10 mouse cellular contexts compared by ENCODE assay signal in the genomic region with DNA sequence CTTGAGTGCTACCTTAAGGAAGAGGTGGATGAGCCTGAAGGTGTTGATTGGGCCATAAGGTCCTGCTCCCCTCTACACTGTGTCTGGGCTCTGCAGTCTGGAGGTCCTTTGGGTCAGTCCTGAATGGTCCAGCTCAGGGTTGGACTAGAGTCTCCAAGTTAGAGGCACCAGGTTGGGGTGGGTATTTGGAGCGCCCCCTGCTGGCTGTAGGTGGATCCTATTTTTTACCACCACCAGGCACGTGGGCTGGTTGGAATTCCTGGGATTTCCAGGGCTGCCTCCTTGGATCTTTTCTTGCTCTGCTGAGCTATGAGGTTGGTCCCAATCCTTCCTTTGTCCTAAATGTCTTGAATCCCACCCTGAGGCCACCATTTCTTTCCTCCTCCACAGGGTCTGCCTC. TPM values are rescaled to one million over a fixed set of nuclear protein-coding genes. Genes with fewer than 3 reads are reported as not detected.
DNase-seq lines count a peak whose midpoint lies in the region; ATAC-seq and TF ChIP-seq lines count a peak whose summit lies in the region.
"Had no signal": no experiment of that assay in that cellular context is flagged by ENCODE, and none has a peak within 500 bp of the region (broad histone marks: within the 10 kb centered on the region; RNA-seq: fewer than 3 reads in every experiment).

No protein-coding gene starts in this region.

- H3K27me3 ChIP-seq in MEL (ENCODE audit: control insufficient read depth in 1 of 2, insufficient read depth in 2 of 2, low read length in 2 of 2): no peaks in the 10 kb centered on the region; a peak in 1 of 4 replicates
- no peaks in the 10 kb centered on the region for H3K27me3 ChIP-seq in kidney, postnatal 0 days (ENCODE audit: insufficient read depth, low read length)
- peaks cover 3% of the 10 kb centered on the region; the same call in 1 of the 2 replicates for H3K27me3 ChIP-seq in hindbrain, embryonic 12.5 days

- no peaks in the 10 kb centered on the region for H3K79me2 ChIP-seq in MEL (ENCODE audit: control insufficient read depth, insufficient read depth, low read length, poor library complexity)

- H3K4me1 ChIP-seq in MEL (ENCODE audit: control insufficient read depth in 1 of 2, insufficient read depth in 2 of 2, low read length in 2 of 2): no peaks in the 10 kb centered on the region
- H3K4me1 ChIP-seq in kidney, postnatal 0 days (replicated peaks; ENCODE audit: insufficient read depth, low read length): no peaks in the 10 kb centered on the region
- H3K4me1 ChIP-seq in hindbrain, embryonic 12.5 days: no peaks in the 10 kb centered on the region
- H3K4me1 ChIP-seq: liver, embryonic 13.5 days had no signal

- peak; percentile 64 to 89 (median 79) for TF ChIP-seq CTCF in MEL (IDR thresholded peaks at IDR 0.05 in 2 of 3, conservative IDR thresholded peaks at IDR 0.05 in 1 of 3; ENCODE audit: control insufficient read depth in 1 of 3, insufficient read depth in 1 of 3, low read depth in 2 of 3, low read length in 3 of 3, poor library complexity in 1 of 3, severe bottlenecking in 1 of 3)
- TF ChIP-seq CTCF in kidney, postnatal 0 days (IDR thresholded peaks at IDR 0.05; ENCODE audit: low read depth): peak; percentile 67

- no peaks in the 10 kb centered on the region for H3K9me3 ChIP-seq in MEL (replicated peaks; ENCODE audit: insufficient read depth, low read length)
- H3K9me3 ChIP-seq in kidney, postnatal 0 days (replicated peaks; ENCODE audit: low read length): no peaks in the 10 kb centered on the region
- no peaks in the 10 kb centered on the region for H3K9me3 ChIP-seq in hindbrain, embryonic 12.5 days (replicated peaks)
- H3K9me3 ChIP-seq: liver, embryonic 13.5 days had no signal

- no peak for TF ChIP-seq POLR2A in MEL (IDR thresholded peaks at IDR 0.05; ENCODE audit: control insufficient read depth in 1 of 2, insufficient read depth in 1 of 2, low read depth in 1 of 2, low read length in 2 of 2, poor library complexity in 1 of 2)

- intact Hi-C loops in left cerebral cortex, postnatal 4 days (cut with DNase I): no loop called here
- intact Hi-C loops in left cerebral cortex, postnatal 36 days (cut with DNase I): no loop called here

- H3K4me3 ChIP-seq in MEL (ENCODE audit: control insufficient read depth in 1 of 2, insufficient read depth in 1 of 2, low read depth in 2 of 2, low read length in 2 of 2): peak overlapping the region in 1 of 2 experiments; percentile 4; a peak in 1 of 4 replicates
- H3K4me3 ChIP-seq in kidney, postnatal 0 days (replicated peaks; ENCODE audit: low read depth, low read length): no peak overlapping the region
- H3K4me3 ChIP-seq in hindbrain, embryonic 12.5 days: no peak overlapping the region
- H3K4me3 ChIP-seq: liver, embryonic 13.5 days had no signal

- H3K36me3 ChIP-seq in MEL (ENCODE audit: control insufficient read depth in 1 of 2, insufficient read depth in 2 of 2, low read length in 2 of 2): no peaks in the 10 kb centered on the region
- H3K36me3 ChIP-seq in kidney, postnatal 0 days (ENCODE audit: insufficient read depth, low read length): no peaks in the 10 kb centered on the region
- no peaks in the 10 kb centered on the region for H3K36me3 ChIP-seq in hindbrain, embryonic 12.5 days
- H3K36me3 ChIP-seq: liver, embryonic 13.5 days had no signal

- no peak for ATAC-seq in kidney, postnatal 0 days (replicated peaks; ENCODE audit: low FRiP score, low read depth)
- no peak for ATAC-seq in hindbrain, embryonic 12.5 days (ENCODE audit: low FRiP score)

- WGBS in kidney, postnatal 0 days: 22% methylated on average over 2 of the region's 2 CpGs
- WGBS in hindbrain, embryonic 12.5 days: 6% methylated on average over 2 of the region's 2 CpGs

- H3K4me2 ChIP-seq in kidney, postnatal 0 days (ENCODE audit: low read length): no peak overlapping the region
- H3K4me2 ChIP-seq in hindbrain, embryonic 12.5 days (replicated peaks): no peak overlapping the region
- H3K4me2 ChIP-seq: liver, embryonic 13.5 days had no signal

- peak; percentile 18 for DNase-seq in left cerebral cortex, postnatal 4 days
- no peak for DNase-seq in left cerebral cortex, postnatal 36 days (ENCODE audit: low spot score in 2 of 2)
- peak; percentile 56 for DNase-seq in MEL (ENCODE audit: low read depth, low spot score)
- peak; percentile 32 for DNase-seq in brain, adult 2 months (ENCODE audit: low read depth, low spot score)
- DNase-seq in kidney, postnatal 0 days (ENCODE audit: low spot score): no peak
- peak; percentile 55 for DNase-seq in retina, embryonic 14.5 days (ENCODE audit: low spot score)
- no peak for DNase-seq in right cerebral cortex, postnatal 10 days (ENCODE audit: low spot score in 2 of 2)
- DNase-seq: liver, embryonic 13.5 days had no signal

- H3K9ac ChIP-seq in MEL (ENCODE audit: control insufficient read depth, low read depth, low read length, poor library complexity, severe bottlenecking): no peak overlapping the region
- no peak overlapping the region for H3K9ac ChIP-seq in kidney, postnatal 0 days (ENCODE audit: low read depth, low read length)
- no peak overlapping the region for H3K9ac ChIP-seq in hindbrain, embryonic 12.5 days
- H3K9ac ChIP-seq: liver, embryonic 13.5 days had no signal

- TF ChIP-seq EP300 in MEL (IDR thresholded peaks at IDR 0.05; ENCODE audit: low read depth in 1 of 2, low read length in 2 of 2): no peak

- no peak overlapping the region for H3K27ac ChIP-seq in MEL (ENCODE audit: control insufficient read depth, low read depth, low read length)
- no peak overlapping the region for H3K27ac ChIP-seq in kidney, postnatal 0 days
- H3K27ac ChIP-seq in hindbrain, embryonic 12.5 days: no peak overlapping the region
- H3K27ac ChIP-seq: liver, embryonic 13.5 days had no signal

- no peak; the same call in 1 of the 2 replicates for TF ChIP-seq RAD21 in MEL (IDR thresholded peaks at IDR 0.05; ENCODE audit: low read depth, low read length)

TF ChIP-seq in MEL, 35 proteins besides CTCF, POLR2A, EP300 and RAD21:
- TF ChIP-seq GABPA (IDR thresholded peaks at IDR 0.05; ENCODE audit: low read depth, low read length): no peak
- TF ChIP-seq BHLHE40 (IDR thresholded peaks at IDR 0.05; ENCODE audit: borderline replicate concordance, low read depth, low read length): no peak
- TF ChIP-seq USF1 (IDR thresholded peaks at IDR 0.05; ENCODE audit: low read depth, low read length): peak; percentile 62
- no peak for TF ChIP-seq MAFK (IDR thresholded peaks at IDR 0.05; ENCODE audit: borderline replicate concordance, low read depth, low read length)
- no peak for TF ChIP-seq KAT2A (conservative IDR thresholded peaks at IDR 0.05; ENCODE audit: low read depth, low read length)
- TF ChIP-seq MYC (IDR thresholded peaks at IDR 0.05; ENCODE audit: low read depth, low read length): 0 out of 2 replicates have a peak, but pooled peaks have one; percentile 36
- TF ChIP-seq ZMIZ1 (IDR thresholded peaks at IDR 0.05; ENCODE audit: low read depth, low read length): no peak
- TF ChIP-seq POLR2AphosphoS5 (IDR thresholded peaks at IDR 0.05; ENCODE audit: borderline replicate concordance, low read depth, low read length): no peak
- peak; percentile 50 for TF ChIP-seq SMC3 (IDR thresholded peaks at IDR 0.05; ENCODE audit: low read depth, low read length)
- no peak for TF ChIP-seq CHD2 (IDR thresholded peaks at IDR 0.05; ENCODE audit: low read length)
- TF ChIP-seq MAX (IDR thresholded peaks at IDR 0.05; ENCODE audit: low read length): no peak
- TF ChIP-seq NELFE (IDR thresholded peaks at IDR 0.05; ENCODE audit: low read depth, low read length): no peak
- TF ChIP-seq MYB (IDR thresholded peaks at IDR 0.05; ENCODE audit: low read depth, low read length): no peak
TF ChIP-seq in MEL: peak in this region for 3.

RNA-seq across cellular contexts. Expression of a gene that starts 8.5 kb away (rescaled TPM):
- 10 to 100 TPM; 27.7 to 30.6 TPM for total RNA-seq in left cerebral cortex, postnatal 4 days (2021)
- 10 to 100 TPM; 27.0 to 35.4 TPM for total RNA-seq in left cerebral cortex, postnatal 36 days (2021)
- not detected in 2 replicates for total RNA-seq in MEL (2012; rRNA removed)
- polyA plus RNA-seq in MEL (2012; ENCODE audit: insufficient read depth in 1 of 2, insufficient read length in 2 of 2, low read depth in 1 of 2, low replicate concordance in 2 of 2, missing spikeins in 1 of 2): not detected
- 0.12 and 0.15 TPM in 2 replicates for polyA plus RNA-seq in kidney, postnatal 0 days (2015; fragmentation: Nextera tagmentation; extraction: Ambion mirVana)
- 0.69 and 1.2 TPM in 2 replicates for polyA plus RNA-seq in hindbrain, embryonic 12.5 days (2016; fragmentation: Nextera tagmentation; extraction: Ambion mirVana)
- polyA plus RNA-seq: liver, embryonic 13.5 days; stomach, embryonic 16.5 days had no signal

RNA-seq across cellular contexts. Expression of a gene that starts 29.7 kb away (rescaled TPM):
- 10 to 100 TPM; 35.4 to 35.8 TPM for total RNA-seq in left cerebral cortex, postnatal 4 days (2021)
- 10 to 100 TPM; 56.4 to 58.5 TPM for total RNA-seq in left cerebral cortex, postnatal 36 days (2021)
- total RNA-seq in MEL (2012; rRNA removed): 26.9 and 31.9 TPM in 2 replicates
- 10 to 100 TPM in 1 of 2 experiments, not detected in 1; 31.3 TPM for polyA plus RNA-seq in MEL (2012; ENCODE audit: insufficient read depth in 1 of 2, insufficient read length in 2 of 2, low read depth in 1 of 2, low replicate concordance in 2 of 2, missing spikeins in 1 of 2)
- polyA plus RNA-seq in kidney, postnatal 0 days (2015; fragmentation: Nextera tagmentation; extraction: Ambion mirVana): 23.6 and 25.3 TPM in 2 replicates
- 16.1 and 22.3 TPM in 2 replicates for polyA plus RNA-seq in hindbrain, embryonic 12.5 days (2016; fragmentation: Nextera tagmentation; extraction: Ambion mirVana)

RNA-seq across cellular contexts. Expression of a gene that starts 37.0 kb away (rescaled TPM):
- under 1 TPM; 0.76 to 0.87 TPM for total RNA-seq in left cerebral cortex, postnatal 4 days (2021)
- total RNA-seq in left cerebral cortex, postnatal 36 days (2021): 1 to 10 TPM; 3.5 to 3.7 TPM
- total RNA-seq in MEL (2012; rRNA removed): 10.7 and 12.4 TPM in 2 replicates
- 10 to 100 TPM in 1 of 2 experiments, not detected in 1; 26.1 TPM for polyA plus RNA-seq in MEL (2012; ENCODE audit: insufficient read depth in 1 of 2, insufficient read length in 2 of 2, low read depth in 1 of 2, low replicate concordance in 2 of 2, missing spikeins in 1 of 2)
- 48.1 and 49.5 TPM in 2 replicates for polyA plus RNA-seq in kidney, postnatal 0 days (2015; fragmentation: Nextera tagmentation; extraction: Ambion mirVana)
- 3.4 and 4.4 TPM in 2 replicates for polyA plus RNA-seq in hindbrain, embryonic 12.5 days (2016; fragmentation: Nextera tagmentation; extraction: Ambion mirVana)

RNA-seq across cellular contexts. Expression of a gene that starts 49.3 kb away (rescaled TPM):
- 100 to 1,000 TPM; 106 to 110 TPM for total RNA-seq in left cerebral cortex, postnatal 4 days (2021)
- total RNA-seq in left cerebral cortex, postnatal 36 days (2021): 1,000 to 10,000 TPM; 1,236 to 1,427 TPM
- total RNA-seq in MEL (2012; rRNA removed): not detected in 2 replicates
- polyA plus RNA-seq in MEL (2012; ENCODE audit: insufficient read depth in 1 of 2, insufficient read length in 2 of 2, low read depth in 1 of 2, low replicate concordance in 2 of 2, missing spikeins in 1 of 2): under 1 TPM in 1 of 2 experiments, not detected in 1; 0.10 TPM
- polyA plus RNA-seq in kidney, postnatal 0 days (2015; fragmentation: Nextera tagmentation; extraction: Ambion mirVana): 13.8 and 14.5 TPM in 2 replicates
- 7.9 TPM in 2 replicates for polyA plus RNA-seq in hindbrain, embryonic 12.5 days (2016; fragmentation: Nextera tagmentation; extraction: Ambion mirVana)

Comparison
In these comparisons a context has a peak if more than half of its experiments do, and no peak if none do; other contexts are left out.
1. DNase-seq: peak in left cerebral cortex, postnatal 4 days (single experiment), MEL (single experiment), brain, adult 2 months (single experiment) and retina, embryonic 14.5 days (single experiment); none in left cerebral cortex, postnatal 36 days (0 of 2), kidney, postnatal 0 days (single experiment) and right cerebral cortex, postnatal 10 days (0 of 2).
2. RNA of a gene that starts 8.5 kb away (total RNA-seq): 27.0 to 35.4 TPM in left cerebral cortex, postnatal 36 days and 27.7 to 30.6 TPM in left cerebral cortex, postnatal 4 days; not detected in MEL; every median in the first group is over 10 times any median in the second.